Mouse (Mus musculus): ENCODE data around the gene Mrps2. TPM values are rescaled to one million over a fixed set of nuclear protein-coding genes. Genes with fewer than 3 reads are reported as not detected.

Gene Mrps2
- polyA plus RNA-seq, 1 experiment, result 32.4 TPM

Other genes starting within 250 kb of the Mrps2 start
- not detected for gene Ppp1r26, start 21.3 kb upstream of the Mrps2 start, polyA plus RNA-seq (2012; fragmentation: generic; extraction: Trizol)
- gene 1700007K13Rik, start 1.7 kb upstream of the Mrps2 start, polyA plus RNA-seq (2012; fragmentation: generic; extraction: Trizol), result 0.43 TPM
- not detected for gene Gbgt1, start 28.8 kb downstream of the Mrps2 start, polyA plus RNA-seq (2012; fragmentation: generic; extraction: Trizol)
- gene Gm10134, start 38.0 kb downstream of the Mrps2 start, polyA plus RNA-seq (2012; fragmentation: generic; extraction: Trizol), result not detected
- gene Ralgds, start 45.1 kb downstream of the Mrps2 start, polyA plus RNA-seq (2012; fragmentation: generic; extraction: Trizol), result 24.2 TPM
- not detected for gene Cel, start 95.3 kb downstream of the Mrps2 start, polyA plus RNA-seq (2012; fragmentation: generic; extraction: Trizol)
- 24.4 TPM for gene Gtf3c5, start 115.7 kb downstream of the Mrps2 start, polyA plus RNA-seq (2012; fragmentation: generic; extraction: Trizol)
- gene Gfi1b, start 153.9 kb downstream of the Mrps2 start, polyA plus RNA-seq (2012; fragmentation: generic; extraction: Trizol), result not detected
- 7.6 TPM for gene Tsc1, start 173.2 kb downstream of the Mrps2 start, polyA plus RNA-seq (2012; fragmentation: generic; extraction: Trizol)
- gene Spaca9, start 231.7 kb downstream of the Mrps2 start, polyA plus RNA-seq (2012; fragmentation: generic; extraction: Trizol), result 0.47 TPM
- 0.59 TPM for gene Ak8, start 232.1 kb downstream of the Mrps2 start, polyA plus RNA-seq (2012; fragmentation: generic; extraction: Trizol)

All from myocyte (in vitro differentiated cells).